Mouse (Mus musculus) yolk sac, embryonic 10.5 days (tissue): ENCODE data around the gene Tmem80.

Source experiments
- DNase-seq: peaks from one replicate; pipeline ENCODE4 v3.0.0-alpha.2; 2017; ENCODE audit warnings: low spot score

Gene Tmem80

GRCm38 (mm10) chr7:141327469-141328372, at the start of gene Tmem80, which contains the start of gene Deaf1:
Gene Tmem80, plus strand, starts transcription at chr7:141327739.
Gene Deaf1, minus strand, starts transcription at chr7:141327690.
- DNase-seq, result peak; percentile 97

- DNase-seq, result peak; percentile 47
Observed at GRCm38 (mm10) chr7:141278766-141279590, 48.6 kb upstream of the Tmem80 start, which contains the start of gene Sct. Gene Sct, minus strand, starts transcription at chr7:141279133.

GRCm38 (mm10) chr7:141281442-141281841, 46.1 kb upstream of the Tmem80 start:
- no peak for DNase-seq

GRCm38 (mm10) chr7:141282756-141283155, 44.8 kb upstream of the Tmem80 start:
- DNase-seq, result no peak

GRCm38 (mm10) chr7:141288042-141288441, 39.5 kb upstream of the Tmem80 start:
- DNase-seq, result no peak

GRCm38 (mm10) chr7:141291921-141292582, 35.5 kb upstream of the Tmem80 start, which contains the start of gene Drd4:
Gene Drd4, plus strand, starts transcription at chr7:141292006.
- DNase-seq, result peak; percentile 35

- no peak for DNase-seq
Observed at GRCm38 (mm10) chr7:141292583-141293388, 34.8 kb upstream of the Tmem80 start.

GRCm38 (mm10) chr7:141293852-141294471, 33.6 kb upstream of the Tmem80 start:
- DNase-seq, result peak; percentile 19

GRCm38 (mm10) chr7:141294479-141294878, 33.1 kb upstream of the Tmem80 start:
- no peak for DNase-seq

GRCm38 (mm10) chr7:141297926-141298650, 29.5 kb upstream of the Tmem80 start:
- DNase-seq, result no peak

GRCm38 (mm10) chr7:141299175-141299574, 28.4 kb upstream of the Tmem80 start:
- DNase-seq, result no peak

- DNase-seq, result no peak
Observed at GRCm38 (mm10) chr7:141301386-141301785, 26.2 kb upstream of the Tmem80 start.

- no peak for DNase-seq
Observed at GRCm38 (mm10) chr7:141302702-141303268, 24.8 kb upstream of the Tmem80 start.

GRCm38 (mm10) chr7:141304537-141304936, 23.0 kb upstream of the Tmem80 start:
- DNase-seq, result no peak

- no peak for DNase-seq
Observed at GRCm38 (mm10) chr7:141314416-141314815, 13.1 kb upstream of the Tmem80 start.

GRCm38 (mm10) chr7:141315076-141315475, 12.5 kb upstream of the Tmem80 start:
- no peak for DNase-seq

- DNase-seq, result no peak
Observed at GRCm38 (mm10) chr7:141315974-141316373, 11.6 kb upstream of the Tmem80 start.

GRCm38 (mm10) chr7:141317619-141318132, 9.9 kb upstream of the Tmem80 start:
- DNase-seq, result no peak

GRCm38 (mm10) chr7:141319446-141319845, 8.1 kb upstream of the Tmem80 start:
- no peak for DNase-seq
